Mouse (Mus musculus): ENCODE data around the gene Hspa8.
"Not testable (repeated sequence)": the region's sequence is repeated elsewhere in the genome, so short reads cannot be mapped to it uniquely, and the experiment has no call there.

The Hspa8 gene

GRCm38 (mm10) chr9:40800675-40801612 lies at the start of gene Hspa8:
Gene Hspa8 (plus strand): TSS chr9:40800984.
- in situ Hi-C loops (cut with MboI, MseI), result no loop called here

GRCm38 (mm10) chr9:40751749-40752148 lies 49.0 kb upstream of the Hspa8 start:
- in situ Hi-C loops (cut with MboI, MseI), result no loop called here

- in situ Hi-C loops (cut with MboI, MseI), result loop anchor here (5.0 kb wide), 1 partner anchor 119 kb away; no protein-coding TSS in a partner anchor
These were observed 44.4 kb upstream of the Hspa8 start for GRCm38 (mm10) chr9:40756401-40756800.

GRCm38 (mm10) chr9:40757105-40757626 lies 43.6 kb upstream of the Hspa8 start:
- in situ Hi-C loops (cut with MboI, MseI), result loop anchor here (5.0 kb wide), 1 partner anchor 120 kb away; no protein-coding TSS in a partner anchor

- in situ Hi-C loops (cut with MboI, MseI), result loop anchor here (5.0 kb wide), 1 partner anchor 120 kb away; no protein-coding TSS in a partner anchor
These were observed 43.0 kb upstream of the Hspa8 start for GRCm38 (mm10) chr9:40757685-40758270.

- in situ Hi-C loops (cut with MboI, MseI), result no loop called here
These were observed 38.4 kb upstream of the Hspa8 start for GRCm38 (mm10) chr9:40762354-40762753.

- in situ Hi-C loops (cut with MboI, MseI), result no loop called here
These were observed 35.8 kb upstream of the Hspa8 start for GRCm38 (mm10) chr9:40764887-40765580.

GRCm38 (mm10) chr9:40765581-40765940 lies 35.2 kb upstream of the Hspa8 start:
- in situ Hi-C loops (cut with MboI, MseI), result no loop called here

- in situ Hi-C loops (cut with MboI, MseI), result no loop called here
These were observed 34.7 kb upstream of the Hspa8 start for GRCm38 (mm10) chr9:40766058-40766605.

- in situ Hi-C loops (cut with MboI, MseI), result no loop called here
These were observed 32.8 kb upstream of the Hspa8 start for GRCm38 (mm10) chr9:40767946-40768345.

GRCm38 (mm10) chr9:40772246-40772645 lies 28.5 kb upstream of the Hspa8 start:
- in situ Hi-C loops (cut with MboI, MseI), result no loop called here

GRCm38 (mm10) chr9:40773142-40773541 lies 27.6 kb upstream of the Hspa8 start:
- in situ Hi-C loops (cut with MboI, MseI), result not testable (repeated sequence)

GRCm38 (mm10) chr9:40773869-40774268 lies 26.9 kb upstream of the Hspa8 start:
- in situ Hi-C loops (cut with MboI, MseI), result no loop called here

- in situ Hi-C loops (cut with MboI, MseI), result no loop called here
These were observed 24.7 kb upstream of the Hspa8 start for GRCm38 (mm10) chr9:40776044-40776443.

- in situ Hi-C loops (cut with MboI, MseI), result no loop called here
These were observed 24.1 kb upstream of the Hspa8 start for GRCm38 (mm10) chr9:40776459-40777248.

- in situ Hi-C loops (cut with MboI, MseI), result no loop called here
These were observed 20.7 kb upstream of the Hspa8 start for GRCm38 (mm10) chr9:40780111-40780510.

GRCm38 (mm10) chr9:40780892-40781725 lies 19.7 kb upstream of the Hspa8 start:
- in situ Hi-C loops (cut with MboI, MseI), result no loop called here

- in situ Hi-C loops (cut with MboI, MseI), result no loop called here
These were observed 18.8 kb upstream of the Hspa8 start for GRCm38 (mm10) chr9:40781726-40782581.
